Mouse (Mus musculus) lung, embryonic 15.5 days (tissue): ENCODE measurements around the gene Cntnap2. TPM values are rescaled to one million over a fixed set of nuclear protein-coding genes. Genes with fewer than 3 reads are reported as not detected.

Experiments
- ATAC-seq: fragments of 200-750 bp; cut with Nextera tagmentation; 2 replicates; pipeline ENCODE4 v1.8.0; 2017; ENCODE audit warnings: moderate number of reproducible peaks, borderline replicate concordance; ENCODE audit not compliant: low FRiP score, low TSS enrichment; ENCODE audit errors: extremely low read depth
- H3K27ac ChIP-seq: fragments of 300-500 bp; sonication (generic); 2 replicates; pipeline ENCODE4 v1.5.1; 2015; ENCODE audit warnings: moderate library complexity, mild to moderate bottlenecking, inconsistent platforms
- H3K27me3 ChIP-seq: fragments of 300-500 bp; sonication (generic); 2 replicates; pipeline ENCODE4 v1.6.1; 2015; ENCODE audit warnings: inconsistent platforms
- H3K36me3 ChIP-seq: fragments of 300-500 bp; sonication (generic); 2 replicates; pipeline ENCODE4 v1.6.1; 2015; ENCODE audit warnings: inconsistent platforms
- H3K4me1 ChIP-seq: fragments of 300-500 bp; sonication (generic); 2 replicates; pipeline ENCODE4 v1.6.1; 2015; ENCODE audit warnings: inconsistent platforms
- H3K4me2 ChIP-seq: fragments of 300-500 bp; sonication (generic); 2 replicates; pipeline ENCODE4 v1.6.1; 2015; ENCODE audit warnings: inconsistent platforms, mild to moderate bottlenecking, moderate library complexity
- H3K4me3 ChIP-seq: fragments of 300-500 bp; sonication (generic); 2 replicates; pipeline ENCODE4 v1.5.1; 2015; ENCODE audit warnings: mild to moderate bottlenecking, inconsistent platforms
- H3K9ac ChIP-seq: fragments of 300-500 bp; sonication (generic); 2 replicates; pipeline ENCODE4 v1.6.1; 2015; ENCODE audit warnings: inconsistent platforms
- H3K9me3 ChIP-seq: fragments of 300-500 bp; sonication (generic); 2 replicates; pipeline ENCODE4 v1.6.1; 2016; ENCODE audit warnings: inconsistent platforms
- WGBS: fragments of 180-500 bp; shearing (Covaris S2); methylation state at CpG from one replicate; pipeline ENCODE4 v1.1.7; 2015; 5-methylcytosine and 5-hydroxymethylcytosine counted together
- polyA plus RNA-seq: library from polyadenylated mRNA; unstranded; fragments of >200 nt; fragmentation: Nextera tagmentation; extraction: Ambion mirVana; gene quantifications from 2 replicates; pipeline ENCODE4 v1.2.1, GENCODE M21; 2015

Cntnap2 gene
- polyA plus RNA-seq, 1 experiment from 2014 or later: 1.0 TPM

GRCm38 (mm10) chr6:46774529-46774928 lies 1715.4 kb downstream of the Cntnap2 start:
- no peak overlapping the region for H3K4me2 ChIP-seq
- H3K9ac ChIP-seq: no peak overlapping the region
- no peak for ATAC-seq
- no peak overlapping the region for H3K4me3 ChIP-seq
- no peaks in the 10 kb centered on the region for H3K9me3 ChIP-seq
- H3K27ac ChIP-seq: no peak overlapping the region
- no peaks in the 10 kb centered on the region for H3K36me3 ChIP-seq
- H3K4me1 ChIP-seq: no peaks in the 10 kb centered on the region
- H3K27me3 ChIP-seq: no peaks in the 10 kb centered on the region

GRCm38 (mm10) chr6:46802264-46803110 lies 1743.3 kb downstream of the Cntnap2 start:
- no peak for ATAC-seq
- Histone ChIP-seq H3K27me3 (no peaks in the 10 kb centered on the region), H3K4me1 (no peaks in the 10 kb centered on the region), H3K9me3 (no peaks in the 10 kb centered on the region), H3K4me3 (no peak overlapping the region), H3K27ac (no peak overlapping the region), H3K9ac (no peak overlapping the region), H3K4me2 (no peak overlapping the region), H3K36me3 (no peaks in the 10 kb centered on the region)
- 66% methylated on average over 4 of the region's 4 CpGs for WGBS

- Histone ChIP-seq H3K4me2 (no peak overlapping the region), H3K9me3 (no peaks in the 10 kb centered on the region), H3K9ac (no peak overlapping the region), H3K27ac (no peak overlapping the region), H3K4me3 (no peak overlapping the region), H3K4me1 (no peaks in the 10 kb centered on the region), H3K27me3 (no peaks in the 10 kb centered on the region), H3K36me3 (no peaks in the 10 kb centered on the region)
- no peak for ATAC-seq
- 65% methylated on average over 3 of the region's 3 CpGs for WGBS
Observed at GRCm38 (mm10) chr6:46856635-46857034, 1797.5 kb downstream of the Cntnap2 start.

- no peaks in the 10 kb centered on the region for H3K4me1 ChIP-seq
Observed at GRCm38 (mm10) chr6:46861076-46861475, 1801.9 kb downstream of the Cntnap2 start.

GRCm38 (mm10) chr6:46866317-46866716 lies 1807.2 kb downstream of the Cntnap2 start:
- H3K4me3 ChIP-seq: no peak overlapping the region
- H3K9me3 ChIP-seq: no peaks in the 10 kb centered on the region
- no peak for ATAC-seq
- H3K9ac ChIP-seq: no peak overlapping the region
- no peaks in the 10 kb centered on the region for H3K4me1 ChIP-seq
- no peaks in the 10 kb centered on the region for H3K36me3 ChIP-seq
- no peak overlapping the region for H3K4me2 ChIP-seq
- H3K27me3 ChIP-seq: no peaks in the 10 kb centered on the region
- H3K27ac ChIP-seq: no peak overlapping the region

More at GRCm38 (mm10) chr6:46861076-46861475, 1801.9 kb downstream of the Cntnap2 start:
- no peaks in the 10 kb centered on the region for H3K36me3 ChIP-seq
- H3K9ac ChIP-seq: no peak overlapping the region
- no peak overlapping the region for H3K4me2 ChIP-seq
- no peaks in the 10 kb centered on the region for H3K9me3 ChIP-seq
- H3K4me3 ChIP-seq: no peak overlapping the region
- ATAC-seq: no peak
- no peak overlapping the region for H3K27ac ChIP-seq
- 15% methylated on average over 5 of the region's 5 CpGs for WGBS
- no peaks in the 10 kb centered on the region for H3K27me3 ChIP-seq

- ATAC-seq: no peak
- Histone ChIP-seq H3K4me2 (no peak overlapping the region), H3K36me3 (no peaks in the 10 kb centered on the region), H3K4me3 (no peak overlapping the region), H3K4me1 (no peaks in the 10 kb centered on the region), H3K27me3 (no peaks in the 10 kb centered on the region), H3K9ac (no peak overlapping the region), H3K27ac (no peak overlapping the region), H3K9me3 (no peaks in the 10 kb centered on the region)
- 47% methylated on average over 2 of the region's 2 CpGs for WGBS
Observed at GRCm38 (mm10) chr6:46886230-46886629, 1827.1 kb downstream of the Cntnap2 start.

- H3K4me3 ChIP-seq: no peak overlapping the region
- H3K4me1 ChIP-seq: no peaks in the 10 kb centered on the region
- H3K9me3 ChIP-seq: no peaks in the 10 kb centered on the region
- WGBS: 77% methylated on average over 2 of the region's 2 CpGs
- ATAC-seq: no peak
- H3K36me3 ChIP-seq: no peaks in the 10 kb centered on the region
- no peak overlapping the region for H3K4me2 ChIP-seq
- H3K9ac ChIP-seq: no peak overlapping the region
- no peaks in the 10 kb centered on the region for H3K27me3 ChIP-seq
- H3K27ac ChIP-seq: no peak overlapping the region
Observed at GRCm38 (mm10) chr6:46909167-46909566, 1850.0 kb downstream of the Cntnap2 start.

GRCm38 (mm10) chr6:46918701-46919274 lies 1859.6 kb downstream of the Cntnap2 start:
- Histone ChIP-seq H3K4me3 (no peak overlapping the region), H3K9me3 (no peaks in the 10 kb centered on the region), H3K4me2 (no peak overlapping the region), H3K9ac (no peak overlapping the region), H3K36me3 (no peaks in the 10 kb centered on the region), H3K27ac (no peak overlapping the region), H3K4me1 (no peaks in the 10 kb centered on the region), H3K27me3 (no peaks in the 10 kb centered on the region)
- WGBS: 58% methylated on average over 8 of the region's 8 CpGs
- no peak for ATAC-seq

- H3K4me3 ChIP-seq: no peak overlapping the region
- no peaks in the 10 kb centered on the region for H3K36me3 ChIP-seq
- 79% methylated on average over 3 of the region's 3 CpGs for WGBS
- H3K9me3 ChIP-seq: no peaks in the 10 kb centered on the region
- H3K4me2 ChIP-seq: no peak overlapping the region
- H3K27ac ChIP-seq: no peak overlapping the region
- H3K27me3 ChIP-seq: no peaks in the 10 kb centered on the region
- ATAC-seq: no peak
- H3K9ac ChIP-seq: no peak overlapping the region
- no peaks in the 10 kb centered on the region for H3K4me1 ChIP-seq
Observed at GRCm38 (mm10) chr6:46919973-46920372, 1860.8 kb downstream of the Cntnap2 start.

- ATAC-seq: no peak
- WGBS: 44% methylated on average over 7 of the region's 7 CpGs
- H3K4me2 ChIP-seq: no peak overlapping the region
Observed at GRCm38 (mm10) chr6:46924709-46925108, 1865.6 kb downstream of the Cntnap2 start.

GRCm38 (mm10) chr6:46945703-46946102 lies 1886.5 kb downstream of the Cntnap2 start:
- no peak for ATAC-seq
- H3K27ac ChIP-seq: no peak overlapping the region
- no peak overlapping the region for H3K4me3 ChIP-seq
- 58% methylated on average over 4 of the region's 4 CpGs for WGBS
- H3K4me2 ChIP-seq: no peak overlapping the region
- H3K9ac ChIP-seq: no peak overlapping the region
- H3K9me3 ChIP-seq: no peaks in the 10 kb centered on the region
- no peaks in the 10 kb centered on the region for H3K27me3 ChIP-seq
- no peaks in the 10 kb centered on the region for H3K36me3 ChIP-seq
- no peaks in the 10 kb centered on the region for H3K4me1 ChIP-seq

More at GRCm38 (mm10) chr6:46924709-46925108, 1865.6 kb downstream of the Cntnap2 start:
- no peak overlapping the region for H3K9ac ChIP-seq
- H3K9me3 ChIP-seq: no peaks in the 10 kb centered on the region
- no peak overlapping the region for H3K27ac ChIP-seq
- H3K36me3 ChIP-seq: no peaks in the 10 kb centered on the region
- no peaks in the 10 kb centered on the region for H3K4me1 ChIP-seq
- no peak overlapping the region for H3K4me3 ChIP-seq
- H3K27me3 ChIP-seq: no peaks in the 10 kb centered on the region

GRCm38 (mm10) chr6:46961022-46961686 lies 1902.0 kb downstream of the Cntnap2 start:
- H3K27me3 ChIP-seq: no peaks in the 10 kb centered on the region
- peak; percentile 83 for ATAC-seq
- no peaks in the 10 kb centered on the region for H3K36me3 ChIP-seq
- no peak overlapping the region for H3K9ac ChIP-seq
- WGBS: 29% methylated on average over 10 of the region's 10 CpGs
- H3K4me1 ChIP-seq: no peaks in the 10 kb centered on the region
- H3K4me3 ChIP-seq: no peak overlapping the region
- no peak overlapping the region for H3K4me2 ChIP-seq
- no peak overlapping the region for H3K27ac ChIP-seq
- no peaks in the 10 kb centered on the region for H3K9me3 ChIP-seq
